Mouse (Mus musculus) embryonic facial prominence, embryonic 13.5 days (tissue): ENCODE measurements around the gene Hoxa6. TPM values are rescaled to one million over a fixed set of nuclear protein-coding genes. Genes with fewer than 3 reads are reported as not detected.

Experiments used
- ATAC-seq: fragments of 200-750 bp; cut with Nextera tagmentation; 2 replicates; pipeline ENCODE4 v1.8.0; 2017; ENCODE audit warnings: low read depth; ENCODE audit not compliant: insufficient number of reproducible peaks, insufficient read depth, low FRiP score, low TSS enrichment
- H3K27ac ChIP-seq: fragments of 300-500 bp; sonication (generic); 2 replicates; pipeline ENCODE4 v1.5.1; 2015; ENCODE audit warnings: moderate library complexity, mild to moderate bottlenecking, inconsistent platforms
- H3K27me3 ChIP-seq: fragments of 300-500 bp; sonication (generic); 2 replicates; pipeline ENCODE4 v1.6.1; 2015; ENCODE audit warnings: mild to moderate bottlenecking, inconsistent platforms
- H3K36me3 ChIP-seq: fragments of 300-500 bp; sonication (generic); 2 replicates; pipeline ENCODE4 v1.6.1; 2015; ENCODE audit warnings: mild to moderate bottlenecking, inconsistent platforms
- H3K4me1 ChIP-seq: fragments of 300-500 bp; sonication (generic); 2 replicates; pipeline ENCODE4 v1.6.1; 2015; ENCODE audit warnings: inconsistent platforms
- H3K4me2 ChIP-seq: fragments of 300-500 bp; sonication (generic); 2 replicates; pipeline ENCODE4 v1.6.1; 2015; ENCODE audit warnings: moderate library complexity, mild to moderate bottlenecking, inconsistent platforms
- H3K4me3 ChIP-seq: fragments of 300-500 bp; sonication (generic); 2 replicates; pipeline ENCODE4 v1.5.1; 2015; ENCODE audit warnings: mild to moderate bottlenecking, inconsistent platforms
- H3K9ac ChIP-seq: fragments of 300-500 bp; sonication (generic); 2 replicates; pipeline ENCODE4 v1.6.1; 2015; ENCODE audit warnings: mild to moderate bottlenecking, inconsistent platforms
- H3K9me3 ChIP-seq: fragments of 300-500 bp; sonication (generic); 2 replicates; pipeline ENCODE4 v1.6.1; 2016; ENCODE audit warnings: inconsistent platforms
- WGBS: fragments of 180-500 bp; shearing (Covaris S2); methylation state at CpG from one replicate; pipeline ENCODE4 v1.1.7; 2015; ENCODE audit warnings: mixed read lengths; 5-methylcytosine and 5-hydroxymethylcytosine counted together
- polyA plus RNA-seq: library from polyadenylated mRNA; unstranded; fragments of >200 nt; fragmentation: Nextera tagmentation; extraction: Ambion mirVana; gene quantifications from 2 replicates; pipeline ENCODE4 v1.2.1, GENCODE M21; 2015

Gene Hoxa6
- polyA plus RNA-seq, 1 experiment from 2014 or later: 0.81 TPM

DNA sequence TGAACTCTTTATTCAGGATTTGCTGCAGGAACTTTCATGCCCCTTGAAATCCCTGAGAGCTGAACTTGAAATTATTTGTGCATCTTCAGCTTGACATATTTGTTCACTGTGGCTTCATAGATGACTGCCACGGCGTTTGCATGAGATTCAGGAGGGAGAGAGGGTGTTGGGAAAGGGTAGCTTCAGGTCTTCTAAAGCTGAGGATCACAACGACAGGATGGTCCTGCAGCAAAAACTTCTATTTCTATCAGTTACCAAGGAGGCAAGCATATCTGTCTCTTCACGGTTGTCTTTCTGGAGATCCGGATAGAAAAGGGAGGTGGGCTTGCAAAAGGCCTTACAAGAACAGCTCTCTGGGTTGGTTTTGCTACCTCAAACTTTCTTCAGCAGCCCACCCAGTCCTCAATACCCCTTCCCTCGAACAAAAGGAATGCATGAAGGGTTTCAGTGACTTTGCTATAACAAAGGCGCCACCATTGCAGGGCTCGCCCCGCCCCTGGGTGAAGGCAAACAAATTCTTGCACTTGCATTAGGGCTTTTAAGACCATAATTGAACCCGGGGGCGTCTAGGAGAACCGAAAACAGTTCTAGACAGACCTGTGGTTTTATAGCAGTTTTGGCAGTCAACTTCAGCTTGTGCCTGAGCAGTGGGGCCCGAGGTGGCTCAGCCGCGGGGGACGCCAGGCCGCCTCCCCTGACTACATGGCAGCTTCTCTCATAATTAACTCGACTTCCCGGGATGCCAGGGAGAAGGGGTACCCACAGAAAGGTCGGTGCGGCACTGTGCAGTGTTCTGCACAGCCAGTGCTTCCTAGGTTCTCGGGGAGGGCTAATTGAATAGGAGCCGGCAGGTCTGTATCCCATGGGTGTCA is 39.5 kb upstream of the Hoxa6 start:
- no peak for ATAC-seq
- no peaks in the 10 kb centered on the region for H3K36me3 ChIP-seq
- peaks cover 9% of the 10 kb centered on the region; the same call in 1 of the 2 replicates for H3K4me1 ChIP-seq
- 1% methylated on average over 23 of the region's 23 CpGs for WGBS
- no peaks in the 10 kb centered on the region for H3K9me3 ChIP-seq
- H3K4me3 ChIP-seq: 0 out of 2 replicates have a peak overlapping the region, but pooled peaks have one; percentile 1
- H3K27me3 ChIP-seq: peaks cover 99% of the 10 kb centered on the region
- no peak overlapping the region for H3K27ac ChIP-seq
- H3K9ac ChIP-seq: no peak overlapping the region
- H3K4me2 ChIP-seq: no peak overlapping the region

DNA sequence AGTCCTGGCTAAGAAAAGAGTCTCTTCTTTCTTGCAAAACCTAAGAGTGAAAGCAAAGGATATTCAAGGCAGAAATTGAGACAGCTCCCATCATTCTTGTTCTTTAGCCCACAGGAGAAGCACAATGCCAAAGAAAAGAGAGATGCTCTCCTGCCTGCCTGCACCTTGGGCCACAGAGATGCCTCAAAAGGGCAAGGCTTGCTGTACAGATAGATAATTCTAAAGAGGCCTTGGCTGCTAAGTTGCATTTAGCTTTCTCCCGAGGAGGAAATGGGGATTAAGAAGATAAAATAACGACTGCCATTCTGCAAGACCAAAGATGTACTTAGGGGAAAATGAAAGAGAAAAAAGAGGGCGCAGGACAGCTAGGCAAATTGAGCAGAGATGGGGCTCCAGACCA is 38.4 kb upstream of the Hoxa6 start:
- no peak overlapping the region for H3K4me2 ChIP-seq
- H3K4me1 ChIP-seq: peaks cover 9% of the 10 kb centered on the region; the same call in 1 of the 2 replicates
- H3K9me3 ChIP-seq: no peaks in the 10 kb centered on the region
- no peak for ATAC-seq
- WGBS: 4% methylated on average over 3 of the region's 3 CpGs
- H3K9ac ChIP-seq: no peak overlapping the region
- H3K27me3 ChIP-seq: peaks cover 99% of the 10 kb centered on the region
- no peak overlapping the region for H3K27ac ChIP-seq
- no peaks in the 10 kb centered on the region for H3K36me3 ChIP-seq
- no peak overlapping the region for H3K4me3 ChIP-seq

DNA sequence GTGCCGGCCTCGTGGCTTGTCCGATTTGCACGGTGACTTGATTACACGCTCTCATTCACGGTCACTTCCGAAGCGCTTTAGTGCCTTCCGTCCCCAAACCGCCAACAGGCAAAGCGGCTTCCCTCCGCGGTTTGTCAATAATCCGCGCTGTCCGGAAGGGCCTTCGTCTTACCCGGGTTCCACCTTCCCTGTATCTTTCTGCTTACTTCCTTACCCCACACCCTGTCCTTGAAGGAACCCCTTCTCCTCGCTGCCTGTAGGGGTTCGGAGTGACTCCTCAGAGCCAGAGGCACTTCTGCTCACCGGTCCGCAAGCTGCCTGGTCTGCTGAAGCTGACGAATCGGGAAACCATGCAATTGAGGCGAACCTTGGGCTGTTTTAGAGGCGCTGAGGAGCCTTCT is 37.9 kb upstream of the Hoxa6 start:
- Histone ChIP-seq H3K36me3 (no peaks in the 10 kb centered on the region), H3K27ac (no peak overlapping the region), H3K27me3 (peaks cover 99% of the 10 kb centered on the region), H3K4me3 (no peak overlapping the region), H3K9ac (no peak overlapping the region), H3K4me1 (peaks cover 9% of the 10 kb centered on the region; the same call in 1 of the 2 replicates), H3K4me2 (no peak overlapping the region), H3K9me3 (no peaks in the 10 kb centered on the region)
- no peak for ATAC-seq
- WGBS: under 1% methylated on average over 26 of the region's 26 CpGs

DNA sequence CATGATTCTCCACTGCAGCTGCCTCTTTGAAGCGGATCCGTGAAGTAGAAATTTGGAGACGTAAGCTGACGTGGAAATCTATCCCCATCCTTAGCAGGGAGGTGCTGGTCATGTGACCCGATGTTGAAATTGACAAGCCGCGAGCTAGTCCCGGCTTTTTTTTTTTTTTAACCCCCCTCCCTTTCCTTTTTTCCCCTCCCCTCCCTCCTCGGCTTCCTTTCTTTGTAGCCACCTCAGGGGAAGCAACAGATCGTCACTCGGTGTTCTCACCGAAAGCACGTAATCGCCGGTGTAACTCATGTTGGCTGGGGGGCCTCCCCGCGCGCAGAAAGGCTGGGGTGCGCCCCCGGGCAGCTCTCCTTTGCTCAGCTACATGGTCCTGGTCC is 37.2 kb upstream of the Hoxa6 start, which contains the start of gene Hoxa11:
TSS of gene Hoxa11 (minus strand) at position 54 of the 386 bp plus-strand sequence.
- no peak for ATAC-seq
- no peak within 1 kb of the TSS for H3K4me3 ChIP-seq
- no peaks in the 10 kb centered on the region for H3K9me3 ChIP-seq
- H3K4me2 ChIP-seq: no peak within 1 kb of the TSS
- peaks cover 9% of the 10 kb centered on the region; the same call in 1 of the 2 replicates for H3K4me1 ChIP-seq
- H3K9ac ChIP-seq: no peak within 1 kb of the TSS
- no peak within 1 kb of the TSS for H3K27ac ChIP-seq
- H3K27me3 ChIP-seq: peaks cover 99% of the 10 kb centered on the region
- 1% methylated on average over 20 of the region's 20 CpGs for WGBS
- H3K36me3 ChIP-seq: no peaks in the 10 kb centered on the region

DNA sequence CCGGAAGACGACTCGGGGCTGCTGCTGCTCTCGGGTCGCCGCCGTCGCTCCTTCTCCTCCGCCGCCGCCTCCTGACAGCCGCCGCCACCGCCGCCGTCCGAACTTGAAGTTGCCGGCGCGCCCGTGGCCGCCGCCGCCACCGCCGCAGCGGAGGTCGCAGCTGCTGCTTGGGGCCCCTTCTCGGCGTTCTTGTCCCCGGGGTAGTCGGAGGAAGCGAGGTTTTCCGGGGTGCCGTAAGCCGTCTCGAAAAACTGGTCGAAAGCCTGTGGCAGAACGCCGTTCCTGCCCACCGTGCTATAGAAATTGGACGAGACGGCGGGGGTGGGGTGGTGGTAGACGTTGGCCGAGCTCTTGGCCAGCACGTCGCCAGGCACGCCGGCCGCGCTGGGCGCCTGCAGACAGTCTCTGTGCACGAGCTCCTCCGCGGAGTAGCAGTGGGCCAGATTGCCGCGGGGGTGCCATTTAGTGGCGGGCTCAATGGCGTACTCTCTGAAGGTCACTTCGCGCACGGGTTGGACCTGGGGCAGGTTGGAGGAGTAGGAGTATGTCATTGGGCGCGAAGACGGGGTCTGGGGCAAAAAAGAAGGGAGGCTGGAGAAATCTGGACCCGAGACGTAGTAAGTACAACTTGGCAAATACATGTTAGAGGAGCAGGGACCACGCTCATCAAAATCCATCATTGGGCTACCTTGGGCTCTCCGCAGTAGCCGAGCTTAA is 36.7 kb upstream of the Hoxa6 start:
- no peaks in the 10 kb centered on the region for H3K9me3 ChIP-seq
- WGBS: 1% methylated on average over 68 of the region's 71 CpGs
- no peak for ATAC-seq
- no peak overlapping the region for H3K27ac ChIP-seq
- peaks cover 9% of the 10 kb centered on the region; the same call in 1 of the 2 replicates for H3K4me1 ChIP-seq
- peaks cover 99% of the 10 kb centered on the region for H3K27me3 ChIP-seq
- H3K4me3 ChIP-seq: no peak overlapping the region
- no peak overlapping the region for H3K9ac ChIP-seq
- no peaks in the 10 kb centered on the region for H3K36me3 ChIP-seq
- H3K4me2 ChIP-seq: no peak overlapping the region

DNA sequence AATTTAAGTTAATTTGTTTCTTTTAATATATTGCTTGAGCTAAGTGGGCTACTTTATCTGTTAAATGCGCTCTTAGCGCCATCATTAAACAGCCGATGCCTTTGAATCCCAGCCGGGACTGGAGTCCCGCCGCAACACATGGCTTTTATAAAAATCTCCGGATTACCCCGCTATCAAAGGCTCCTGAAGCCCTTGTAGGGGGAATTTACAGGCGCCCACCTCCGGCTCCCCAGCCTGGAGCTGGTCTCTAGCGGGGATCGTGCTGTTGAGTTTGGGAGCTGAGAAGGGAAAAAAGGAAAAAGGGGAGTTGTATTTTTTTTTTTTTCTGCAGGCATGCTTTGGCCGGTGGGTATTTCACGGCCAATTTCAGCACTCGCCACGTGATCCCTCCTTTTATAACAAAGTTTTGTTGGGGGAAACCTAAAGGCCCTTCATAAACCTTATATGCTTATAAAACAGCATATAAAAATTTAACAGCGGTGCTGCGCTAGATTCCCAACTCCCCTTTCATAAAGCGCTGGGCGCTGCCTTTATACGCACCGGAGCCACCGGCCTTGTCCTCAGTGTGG is 36.0 kb upstream of the Hoxa6 start:
- Histone ChIP-seq H3K27ac (no peak overlapping the region), H3K4me3 (no peak overlapping the region), H3K9me3 (no peaks in the 10 kb centered on the region), H3K4me1 (peaks cover 9% of the 10 kb centered on the region; the same call in 1 of the 2 replicates), H3K27me3 (peaks cover 99% of the 10 kb centered on the region), H3K36me3 (no peaks in the 10 kb centered on the region), H3K9ac (no peak overlapping the region), H3K4me2 (no peak overlapping the region)
- ATAC-seq: no peak
- under 1% methylated on average over 23 of the region's 23 CpGs for WGBS

DNA sequence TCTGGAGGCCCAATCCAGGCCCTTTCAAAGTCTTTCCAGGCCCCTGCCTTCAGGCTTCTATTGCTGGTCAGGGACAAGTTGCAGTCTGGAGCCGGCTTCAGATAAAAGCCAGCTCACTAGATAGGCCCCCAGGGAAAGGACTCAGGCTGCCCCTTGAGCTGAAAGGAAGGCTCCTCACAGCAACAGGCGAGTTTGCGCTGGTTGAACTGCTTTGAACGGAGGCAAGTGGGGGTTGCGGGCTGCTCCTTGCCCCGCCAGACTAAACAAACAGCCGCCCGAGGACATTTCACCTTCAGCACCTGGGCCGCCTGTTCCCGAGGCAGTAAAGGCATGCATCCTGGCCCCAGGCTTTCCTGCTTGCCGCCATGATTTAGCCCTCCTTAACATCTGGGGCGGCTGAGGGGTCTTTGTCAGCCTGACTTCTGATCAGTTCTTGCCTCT is 35.2 kb upstream of the Hoxa6 start:
- ATAC-seq: no peak
- Histone ChIP-seq H3K9me3 (no peaks in the 10 kb centered on the region), H3K27me3 (peaks cover 98% of the 10 kb centered on the region), H3K4me3 (no peak overlapping the region), H3K36me3 (no peaks in the 10 kb centered on the region), H3K27ac (no peak overlapping the region), H3K4me1 (peaks cover 9% of the 10 kb centered on the region; the same call in 1 of the 2 replicates), H3K9ac (no peak overlapping the region), H3K4me2 (no peak overlapping the region)
- under 1% methylated on average over 12 of the region's 12 CpGs for WGBS

DNA sequence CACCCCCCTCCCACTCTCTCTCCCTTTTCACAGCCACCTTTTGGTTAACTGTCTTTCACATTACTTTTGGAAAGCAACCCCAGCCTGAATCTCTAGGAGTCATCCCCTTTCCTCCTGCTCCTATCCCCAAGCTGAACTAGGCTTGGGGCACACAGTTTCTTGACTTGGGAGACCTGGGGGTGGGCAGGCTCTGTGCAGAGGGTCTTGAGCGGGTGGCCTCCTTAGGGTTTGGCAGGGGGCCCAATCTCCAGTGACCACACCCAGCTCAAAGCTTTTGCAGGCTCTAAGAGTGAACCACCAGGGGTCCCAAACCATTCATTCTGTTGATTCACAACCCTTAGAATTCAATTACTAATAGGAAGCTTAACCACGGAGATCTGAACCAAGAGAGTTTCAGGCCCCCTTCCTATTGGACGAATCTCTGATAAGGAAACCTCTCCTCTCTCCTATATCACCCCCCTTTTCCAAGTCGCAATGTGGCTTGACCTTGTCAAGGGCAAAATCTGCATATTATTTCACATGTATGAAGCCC is 34.3 kb upstream of the Hoxa6 start:
- no peak overlapping the region for H3K4me3 ChIP-seq
- no peak overlapping the region for H3K4me2 ChIP-seq
- H3K9ac ChIP-seq: no peak overlapping the region
- WGBS: 2% methylated on average over 4 of the region's 4 CpGs
- no peak overlapping the region for H3K27ac ChIP-seq
- peaks cover 98% of the 10 kb centered on the region for H3K27me3 ChIP-seq
- H3K4me1 ChIP-seq: peaks cover 6% of the 10 kb centered on the region; the same call in 1 of the 2 replicates
- no peaks in the 10 kb centered on the region for H3K36me3 ChIP-seq
- no peaks in the 10 kb centered on the region for H3K9me3 ChIP-seq
- no peak for ATAC-seq

DNA sequence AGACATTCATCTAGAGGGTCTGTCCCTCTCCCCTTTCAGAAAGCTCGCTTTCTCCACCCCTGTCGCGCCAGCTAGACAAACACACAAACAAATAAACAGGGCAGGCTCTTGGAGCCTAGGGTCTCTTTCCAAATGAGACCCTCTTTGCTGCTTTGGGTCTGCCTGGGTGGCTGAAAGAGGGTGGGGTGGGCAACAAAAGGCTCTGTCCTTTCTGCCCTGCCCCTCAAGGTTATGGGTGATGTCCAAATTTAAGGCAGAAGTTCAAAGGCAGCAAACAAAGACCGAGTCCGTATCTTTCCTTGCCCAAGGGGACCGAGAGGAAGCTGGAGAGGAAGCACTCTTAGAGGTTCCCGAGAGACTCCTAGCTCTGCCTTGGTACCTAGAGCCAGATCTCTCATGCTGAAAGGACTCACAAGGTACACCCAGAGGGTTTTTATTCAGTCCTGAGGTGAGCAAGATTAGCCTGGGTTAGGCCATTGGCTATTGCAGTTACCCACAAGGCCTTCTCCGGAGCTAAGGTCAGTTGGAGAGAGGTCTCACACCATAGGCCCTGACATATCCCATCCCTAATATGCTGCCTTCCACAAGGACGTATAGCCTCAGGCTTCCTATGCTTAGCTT is 32.6 kb upstream of the Hoxa6 start:
- Histone ChIP-seq H3K9me3 (no peaks in the 10 kb centered on the region), H3K4me1 (peaks cover 2% of the 10 kb centered on the region; the same call in 1 of the 2 replicates), H3K4me2 (no peak overlapping the region), H3K36me3 (no peaks in the 10 kb centered on the region), H3K9ac (no peak overlapping the region), H3K27me3 (peaks cover 99% of the 10 kb centered on the region), H3K27ac (no peak overlapping the region), H3K4me3 (no peak overlapping the region)
- 1% methylated on average over 9 of the region's 9 CpGs for WGBS
- ATAC-seq: no peak

DNA sequence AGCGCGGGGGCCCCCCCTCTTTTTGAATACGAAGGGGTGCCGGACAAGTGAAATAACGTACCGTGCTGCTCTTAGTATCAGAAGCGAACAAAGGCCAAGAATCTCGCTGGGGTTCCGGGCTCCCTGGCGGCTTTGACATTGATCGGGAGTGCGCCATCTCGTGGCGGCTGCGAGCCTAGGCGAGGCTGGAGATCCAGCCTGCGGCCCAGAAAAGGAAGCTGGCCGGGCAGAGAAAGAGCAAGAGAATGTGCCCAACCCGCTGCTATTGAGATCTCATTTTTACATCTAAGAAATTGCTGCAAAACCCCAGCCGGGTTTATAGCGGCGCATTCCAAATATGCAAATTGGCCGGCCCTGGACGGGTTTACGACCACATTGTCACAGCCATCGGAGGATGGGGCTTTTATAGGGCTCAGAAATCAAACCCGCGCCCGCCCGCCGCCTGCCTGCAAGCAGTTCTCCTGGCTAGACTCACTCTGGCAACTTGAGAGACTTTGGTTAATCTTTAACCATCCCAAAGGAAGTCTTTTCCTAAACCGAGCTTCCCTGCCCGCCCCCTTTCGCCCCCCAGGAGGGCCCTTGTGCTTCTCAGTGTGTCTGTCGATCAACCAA is 32.0 kb upstream of the Hoxa6 start, which contains the start of gene Hoxa10:
TSS of gene Hoxa10 (minus strand) at position 466 of the 612 bp plus-strand sequence.
- Histone ChIP-seq H3K27ac (no peak within 1 kb of the TSS), H3K4me3 (peak within 1 kb of the TSS; percentile 20; the same call in 1 of the 2 replicates), H3K4me2 (peak within 1 kb of the TSS; percentile 36; the same call in 1 of the 2 replicates), H3K9ac (no peak within 1 kb of the TSS), H3K4me1 (no peaks in the 10 kb centered on the region; the same call in 1 of the 2 replicates), H3K9me3 (no peaks in the 10 kb centered on the region), H3K27me3 (peaks cover 99% of the 10 kb centered on the region), H3K36me3 (no peaks in the 10 kb centered on the region)
- ATAC-seq: no peak
- 2% methylated on average over 35 of the region's 35 CpGs for WGBS
